Mouse (Mus musculus) liver, embryonic 14.5 days (tissue): ENCODE results near the gene Amt.

Experiments
- CTCF ChIP-seq: IDR thresholded peaks from 2 replicates; pipeline ENCODE4 v1.5.1; 2016; ENCODE audit warnings: antibody characterized with exemption, low read depth, control low read depth
- EP300 ChIP-seq: IDR thresholded peaks from 2 replicates; pipeline ENCODE4 v1.6.1; 2016; ENCODE audit warnings: antibody characterized with exemption, low read depth

- TF ChIP-seq CTCF (peak; percentile 51), EP300 (no peak)
These were observed 20.9 kb downstream of the Amt start for GRCm38 (mm10) chr9:108317572-108317971.
